Mouse (Mus musculus) limb, embryonic 12.5 days (tissue): Measurements from ENCODE around the gene Hs3st6. TPM values are rescaled to one million over a fixed set of nuclear protein-coding genes. Genes with fewer than 3 reads are reported as not detected.
"Not testable (repeated sequence)": the region's sequence is repeated elsewhere in the genome, so short reads cannot be mapped to it uniquely, and the experiment has no call there.

ENCODE experiments used
- ATAC-seq: fragments of 200-750 bp; cut with Nextera tagmentation; 2 replicates; pipeline ENCODE4 v1.8.0; 2017; ENCODE audit warnings: low read depth, moderate TSS enrichment; ENCODE audit not compliant: insufficient number of reproducible peaks, insufficient read depth, low FRiP score, low TSS enrichment
- H3K27ac ChIP-seq: fragments of 300-500 bp; sonication (generic); 2 replicates; pipeline ENCODE4 v1.5.1; 2016; ENCODE audit warnings: mild to moderate bottlenecking, moderate library complexity
- H3K27me3 ChIP-seq: fragments of 300-500 bp; sonication (generic); 2 replicates; pipeline ENCODE4 v1.6.1; 2016; ENCODE audit warnings: mild to moderate bottlenecking, moderate library complexity
- H3K36me3 ChIP-seq: fragments of 300-500 bp; sonication (generic); 2 replicates; pipeline ENCODE4 v1.6.1; 2016; ENCODE audit warnings: mild to moderate bottlenecking, moderate library complexity
- H3K4me1 ChIP-seq: fragments of 300-500 bp; sonication (generic); replicated peaks from 2 replicates; pipeline ENCODE4 v1.6.1; 2016
- H3K4me2 ChIP-seq: fragments of 300-500 bp; sonication (generic); 2 replicates; pipeline ENCODE4 v1.6.1; 2016; ENCODE audit warnings: mild to moderate bottlenecking, moderate library complexity
- H3K4me3 ChIP-seq: fragments of 300-500 bp; sonication (generic); replicated peaks from 2 replicates; pipeline ENCODE4 v1.5.1; 2016; ENCODE audit warnings: mild to moderate bottlenecking
- H3K9ac ChIP-seq: fragments of 300-500 bp; sonication (generic); replicated peaks from 2 replicates; pipeline ENCODE4 v1.6.1; 2016; ENCODE audit warnings: mild to moderate bottlenecking, moderate library complexity
- H3K9me3 ChIP-seq: fragments of 300-500 bp; sonication (generic); 2 replicates; pipeline ENCODE4 v1.6.1; 2016; ENCODE audit warnings: mild to moderate bottlenecking, moderate library complexity
- WGBS: fragments of 180-500 bp; shearing (Covaris S2); methylation state at CpG from one replicate; pipeline ENCODE4 v1.1.7; 2016; 5-methylcytosine and 5-hydroxymethylcytosine counted together
- polyA plus RNA-seq: library from polyadenylated mRNA; unstranded; fragments of >200 nt; fragmentation: Nextera tagmentation; extraction: Ambion mirVana; gene quantifications from 2 replicates; pipeline ENCODE4 v1.2.1, GENCODE M21; 2016

The Hs3st6 gene
- polyA plus RNA-seq, 1 experiment from 2014 or later: 2.7 TPM

- peak overlapping the region; percentile 88 for H3K9ac ChIP-seq
- peak overlapping the region; percentile 93 for H3K27ac ChIP-seq
- peak overlapping the region; percentile 82 for H3K4me2 ChIP-seq
- peaks cover 32% of the 10 kb centered on the region for H3K4me1 ChIP-seq
- peaks cover 49% of the 10 kb centered on the region for H3K36me3 ChIP-seq
- H3K4me3 ChIP-seq: peak overlapping the region; percentile 81
- not testable (repeated sequence) for H3K9me3 ChIP-seq, ATAC-seq, H3K27me3 ChIP-seq
- under 1% methylated on average over 11 of the region's 11 CpGs for WGBS
Observed at GRCm38 (mm10) chr17:24720616-24721015, 32.2 kb upstream of the Hs3st6 start.

GRCm38 (mm10) chr17:24721383-24721955, 31.3 kb upstream of the Hs3st6 start:
- 57% methylated on average over 7 of the region's 7 CpGs for WGBS
- not testable (repeated sequence) for H3K27ac ChIP-seq, H3K9me3 ChIP-seq, H3K27me3 ChIP-seq, ATAC-seq
- Histone ChIP-seq H3K9ac (peak overlapping the region; percentile 65), H3K4me3 (peak overlapping the region; percentile 81), H3K4me2 (peak overlapping the region; percentile 82), H3K4me1 (peaks cover 32% of the 10 kb centered on the region), H3K36me3 (peaks cover 41% of the 10 kb centered on the region)

GRCm38 (mm10) chr17:24722220-24722924, 30.4 kb upstream of the Hs3st6 start:
- H3K4me3 ChIP-seq: 0 out of 2 replicates have a peak overlapping the region, but pooled peaks have one; percentile 8
- no peaks in the 10 kb centered on the region for H3K9me3 ChIP-seq
- ATAC-seq: no peak
- H3K36me3 ChIP-seq: peaks cover 33% of the 10 kb centered on the region
- no peak overlapping the region for H3K27ac ChIP-seq
- 34% methylated on average over 13 of the region's 13 CpGs for WGBS
- H3K4me1 ChIP-seq: peaks cover 32% of the 10 kb centered on the region
- H3K4me2 ChIP-seq: peak overlapping the region; percentile 82
- H3K9ac ChIP-seq: 0 out of 2 replicates have a peak overlapping the region, but pooled peaks have one; percentile 19
- H3K27me3 ChIP-seq: no peaks in the 10 kb centered on the region

GRCm38 (mm10) chr17:24723122-24723880, 29.5 kb upstream of the Hs3st6 start:
- WGBS: 5% methylated on average over 12 of the region's 12 CpGs
- H3K36me3 ChIP-seq: peaks cover 24% of the 10 kb centered on the region
- H3K4me2 ChIP-seq: peak overlapping the region; percentile 82
- no peaks in the 10 kb centered on the region for H3K27me3 ChIP-seq
- peaks cover 32% of the 10 kb centered on the region for H3K4me1 ChIP-seq
- peak overlapping the region; percentile 80; the same call in 1 of the 2 replicates for H3K27ac ChIP-seq
- H3K9me3 ChIP-seq: no peaks in the 10 kb centered on the region
- peak overlapping the region; percentile 88 for H3K9ac ChIP-seq
- H3K4me3 ChIP-seq: peak overlapping the region; percentile 81
- no peak for ATAC-seq

DNA sequence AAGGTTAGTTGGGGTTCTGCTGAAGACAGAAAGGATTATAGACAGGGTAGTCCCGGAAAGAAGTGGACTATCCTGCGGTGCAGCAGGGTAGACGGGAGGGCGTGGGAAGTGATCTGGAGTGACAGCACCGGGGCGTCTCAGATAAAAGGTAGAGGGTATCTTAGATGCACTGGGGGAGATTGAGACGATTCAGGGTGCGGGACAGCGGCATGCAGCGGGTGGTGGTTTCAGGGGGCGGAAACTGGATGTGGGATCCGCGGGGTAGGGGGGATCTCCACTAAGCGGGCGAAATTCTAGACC, 29.0 kb upstream of the Hs3st6 start:
- peak overlapping the region; percentile 80 for H3K27ac ChIP-seq
- under 1% methylated on average over 15 of the region's 15 CpGs for WGBS
- H3K9ac ChIP-seq: peak overlapping the region; percentile 88
- H3K9me3 ChIP-seq: no peaks in the 10 kb centered on the region
- H3K4me3 ChIP-seq: peak overlapping the region; percentile 81
- peaks cover 18% of the 10 kb centered on the region for H3K36me3 ChIP-seq
- H3K27me3 ChIP-seq: peaks cover 3% of the 10 kb centered on the region; the same call in 1 of the 2 replicates
- ATAC-seq: no peak
- peak overlapping the region; percentile 82 for H3K4me2 ChIP-seq
- H3K4me1 ChIP-seq: peaks cover 28% of the 10 kb centered on the region

DNA sequence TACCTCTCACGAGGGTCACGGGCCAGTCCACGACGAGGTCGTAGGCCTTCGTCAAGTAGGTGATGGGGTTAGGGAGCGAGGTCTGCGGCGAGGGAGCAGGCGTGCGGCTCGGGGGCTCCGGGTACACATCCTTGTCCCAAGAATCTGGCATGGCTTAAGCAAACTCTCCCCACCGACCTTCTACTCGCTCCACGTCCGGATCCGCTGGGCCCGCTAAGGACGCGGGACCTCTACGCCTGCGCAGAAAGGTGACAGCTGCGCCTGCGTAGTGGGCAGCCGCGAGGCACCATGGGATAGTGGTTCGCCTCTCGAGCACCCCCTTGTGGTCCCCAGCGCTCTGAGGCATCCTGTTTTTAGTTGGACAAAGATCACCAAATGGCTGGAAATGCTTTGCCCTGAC, 28.6 kb upstream of the Hs3st6 start, which contains the start of gene Ndufb10:
Gene Ndufb10, minus strand, starts transcription at position 295 of the 400 bp plus-strand sequence.
- Histone ChIP-seq H3K4me2 (peak within 1 kb of the TSS; percentile 82), H3K36me3 (peaks cover 18% of the 10 kb centered on the region), H3K9me3 (no peaks in the 10 kb centered on the region), H3K9ac (peak within 1 kb of the TSS; percentile 88), H3K27ac (peak within 1 kb of the TSS; percentile 80), H3K4me1 (peaks cover 26% of the 10 kb centered on the region), H3K27me3 (peaks cover 3% of the 10 kb centered on the region; the same call in 1 of the 2 replicates), H3K4me3 (peak within 1 kb of the TSS; percentile 81)
- WGBS: under 1% methylated on average over 30 of the region's 30 CpGs
- ATAC-seq: peak; percentile 65

DNA sequence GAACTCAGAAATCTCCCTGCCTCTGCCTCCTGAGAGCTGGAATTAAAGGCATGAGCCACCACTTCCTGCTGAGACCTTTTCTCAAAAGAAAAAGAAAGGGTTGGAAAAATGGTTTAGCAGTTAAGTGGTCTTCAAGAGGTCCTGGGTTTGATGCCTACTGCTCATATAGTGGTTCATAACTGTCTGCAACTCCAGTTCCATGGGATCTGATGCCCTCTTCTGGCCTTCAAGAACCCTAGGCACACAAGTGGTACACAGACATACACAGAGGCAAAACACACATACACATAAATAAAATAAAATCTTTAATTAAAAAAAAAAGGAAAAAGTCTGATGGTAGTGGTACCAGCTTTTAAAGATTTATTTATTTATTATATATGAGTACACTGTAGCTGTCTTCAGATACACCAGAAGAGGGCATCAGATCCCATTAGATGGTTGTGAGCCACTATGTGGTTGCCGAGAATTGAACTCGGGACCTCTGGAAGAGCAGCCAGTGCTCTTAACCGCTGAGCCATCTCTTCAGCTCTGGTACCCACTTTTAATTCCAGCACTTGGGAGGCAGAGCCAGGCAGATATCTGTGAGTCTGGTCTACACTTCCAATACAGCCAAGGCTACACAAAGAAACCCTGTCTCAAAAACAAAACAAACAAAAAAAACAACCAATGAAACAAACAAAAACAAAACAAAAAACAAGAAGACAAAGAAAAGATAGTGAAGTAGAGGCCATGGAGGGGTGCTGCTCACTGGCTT, 27.0 kb upstream of the Hs3st6 start:
- Histone ChIP-seq H3K9me3 (no peaks in the 10 kb centered on the region), H3K9ac (no peak overlapping the region), H3K27me3 (peaks cover 3% of the 10 kb centered on the region; the same call in 1 of the 2 replicates), H3K27ac (no peak overlapping the region), H3K36me3 (peaks cover 16% of the 10 kb centered on the region), H3K4me2 (no peak overlapping the region), H3K4me3 (no peak overlapping the region), H3K4me1 (peaks cover 26% of the 10 kb centered on the region)
- WGBS: 71% methylated on average over 3 of the region's 3 CpGs
- no peak for ATAC-seq

DNA sequence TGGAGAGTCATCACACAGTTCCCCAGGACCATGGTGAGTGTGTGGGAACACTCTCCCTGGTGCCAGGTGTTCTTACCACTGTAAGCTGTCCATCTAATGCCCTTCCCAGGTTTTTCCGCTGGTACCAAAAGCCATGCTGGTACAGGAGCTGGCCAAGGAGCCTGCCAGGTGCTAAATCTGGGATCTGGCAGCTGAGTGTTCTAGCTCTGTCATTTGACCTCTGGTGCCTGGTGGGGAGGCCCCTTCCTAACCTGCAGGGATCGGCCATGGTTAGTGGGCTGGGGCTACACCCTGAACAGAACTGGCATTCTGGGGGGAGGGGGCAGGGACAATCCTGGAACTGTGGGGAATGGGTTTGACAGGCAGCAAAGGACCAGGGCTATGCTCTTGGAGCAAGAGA, 25.2 kb upstream of the Hs3st6 start, which contains the start of gene Rpl3l:
Gene Rpl3l, plus strand, starts transcription at position 203 of the 400 bp plus-strand sequence.
- H3K4me2 ChIP-seq: no peak within 1 kb of the TSS
- no peaks in the 10 kb centered on the region for H3K9me3 ChIP-seq
- no peak within 1 kb of the TSS; the same call in 1 of the 2 replicates for H3K9ac ChIP-seq
- peaks cover 14% of the 10 kb centered on the region; the same call in 1 of the 2 replicates for H3K27me3 ChIP-seq
- H3K36me3 ChIP-seq: peaks cover under 1% of the 10 kb centered on the region
- H3K4me3 ChIP-seq: no peak within 1 kb of the TSS
- WGBS: 58% methylated on average over 2 of the region's 2 CpGs
- H3K27ac ChIP-seq: no peak within 1 kb of the TSS
- no peak for ATAC-seq
- H3K4me1 ChIP-seq: peaks cover 10% of the 10 kb centered on the region

- Histone ChIP-seq H3K9ac (no peak overlapping the region; the same call in 1 of the 2 replicates), H3K27me3 (peaks cover 14% of the 10 kb centered on the region; the same call in 1 of the 2 replicates), H3K36me3 (no peaks in the 10 kb centered on the region), H3K4me3 (no peak overlapping the region), H3K4me1 (peaks cover 5% of the 10 kb centered on the region), H3K9me3 (no peaks in the 10 kb centered on the region), H3K27ac (no peak overlapping the region), H3K4me2 (no peak overlapping the region)
- WGBS: 69% methylated on average over 17 of the region's 17 CpGs
- ATAC-seq: no peak
Observed at GRCm38 (mm10) chr17:24728184-24728583, 24.6 kb upstream of the Hs3st6 start.

GRCm38 (mm10) chr17:24729067-24729466, 23.7 kb upstream of the Hs3st6 start:
- Histone ChIP-seq H3K27ac (no peak overlapping the region), H3K4me1 (no peaks in the 10 kb centered on the region), H3K4me2 (no peak overlapping the region), H3K9me3 (no peaks in the 10 kb centered on the region), H3K9ac (no peak overlapping the region), H3K4me3 (no peak overlapping the region), H3K27me3 (peaks cover 14% of the 10 kb centered on the region; the same call in 1 of the 2 replicates), H3K36me3 (no peaks in the 10 kb centered on the region)
- WGBS: 83% methylated on average over 6 of the region's 6 CpGs
- ATAC-seq: no peak
